Mouse (Mus musculus) neural tube, postnatal 0 days (tissue): ENCODE results near the gene Agtrap. TPM values are rescaled to one million over a fixed set of nuclear protein-coding genes. Genes with fewer than 3 reads are reported as not detected.

Source experiments
- polyA plus RNA-seq: library from polyadenylated mRNA; unstranded; fragments of >200 nt; fragmentation: Nextera tagmentation; extraction: Ambion mirVana; gene quantifications from 2 replicates; pipeline ENCODE4 v1.2.1, GENCODE M21; 2015

Agtrap gene
- 8.4 and 9.7 TPM in 2 replicates for polyA plus RNA-seq

DNA sequence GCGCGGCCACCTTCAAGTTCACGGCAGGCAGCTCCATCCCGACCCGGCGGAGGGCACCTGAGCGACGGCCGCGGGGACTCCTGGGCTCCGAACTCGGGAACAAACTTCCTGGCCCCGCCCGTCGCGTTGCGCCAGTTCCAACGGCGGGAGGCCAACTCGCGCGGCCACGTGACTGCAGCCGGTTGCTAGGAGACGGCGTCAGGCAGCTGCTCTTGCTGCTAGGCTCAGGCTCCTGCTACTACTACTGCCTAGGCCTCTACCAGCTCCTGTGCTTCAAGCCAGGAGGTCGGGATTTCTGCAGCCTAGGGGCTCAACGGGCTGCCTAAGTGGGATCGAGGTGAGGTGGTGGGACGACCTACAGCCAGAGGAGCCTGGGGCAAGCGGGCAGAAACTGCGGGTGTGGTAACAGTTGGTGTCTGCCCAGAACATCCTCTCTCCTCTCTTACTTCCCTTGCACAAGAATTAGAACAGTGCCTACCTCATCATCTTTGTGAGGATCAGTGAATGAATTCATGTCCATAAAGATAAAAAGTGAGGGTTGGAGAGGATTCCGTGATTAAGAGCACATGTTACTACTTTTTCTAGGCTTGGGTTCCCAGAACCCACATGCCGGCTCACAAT is at the start of gene Agtrap:
Agtrap (minus strand) TSS at position 125 of the 621 bp plus-strand sequence.

GRCm38 (mm10) chr4:148130561-148131413 is 43.0 kb upstream of the Agtrap start, which contains the start of gene Draxin:
Draxin (minus strand) TSS chr4:148130698.

DNA sequence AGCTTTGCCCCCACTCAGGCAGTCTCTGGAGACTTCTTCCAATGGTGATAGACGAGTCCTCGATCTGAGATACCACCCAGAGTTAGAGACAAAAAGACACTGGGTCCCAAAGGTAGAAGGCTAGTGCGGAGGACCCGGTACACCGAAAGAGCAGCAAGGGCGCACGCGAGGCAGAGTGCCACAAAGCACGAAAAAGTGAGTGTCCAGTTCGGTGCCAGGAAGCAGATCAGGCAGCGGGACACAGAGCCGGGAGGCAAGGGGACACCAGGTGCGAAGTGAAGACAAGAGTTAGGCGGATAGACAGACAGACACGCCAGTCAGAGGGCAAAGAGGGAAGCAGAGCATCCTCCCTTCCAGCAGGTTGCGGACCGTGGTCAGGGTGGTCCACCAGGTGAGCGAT is 42.3 kb upstream of the Agtrap start, which contains the start of gene Mad2l2:
Mad2l2 (plus strand) TSS at position 252 of the 400 bp plus-strand sequence.

DNA sequence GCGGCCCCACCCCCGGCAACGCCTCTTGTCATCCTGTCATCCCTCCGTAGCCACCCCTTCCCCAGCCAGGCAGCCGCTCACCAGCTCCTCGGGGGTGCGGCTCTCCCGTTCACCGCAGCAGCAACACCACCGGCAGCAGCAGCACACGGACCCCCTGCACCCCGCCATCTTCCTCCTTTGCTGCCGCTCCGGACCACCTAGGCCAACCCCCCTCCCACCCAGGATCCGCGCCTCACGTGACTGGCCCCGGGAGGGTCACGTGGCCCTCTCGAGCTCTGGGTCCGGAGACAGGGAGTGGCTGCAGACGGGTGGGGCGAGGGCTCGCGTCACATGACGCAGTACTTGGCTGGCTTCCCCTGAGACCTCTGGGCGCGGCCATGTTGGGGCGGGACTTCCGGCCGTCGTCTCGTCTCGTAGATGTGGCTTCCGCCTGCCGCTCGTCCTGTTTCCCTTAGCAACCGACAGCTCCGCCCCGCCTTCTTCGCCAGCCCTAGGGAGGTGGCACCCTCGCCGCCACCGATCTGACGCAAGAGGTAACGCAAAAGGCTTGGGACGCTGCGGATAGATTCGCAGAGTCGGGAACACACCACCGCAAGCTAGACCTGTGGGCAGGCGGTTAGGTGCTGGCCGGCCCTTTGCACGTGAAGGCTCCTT is 49.1 kb downstream of the Agtrap start, which contains the start of the genes Clcn6 and Mthfr:
Clcn6 (minus strand) TSS at position 222 of the 654 bp plus-strand sequence.
Mthfr (plus strand) TSS at position 478 of the 654 bp plus-strand sequence.

Other genes starting within 250 kb of the Agtrap start
- 4.8 and 7.8 TPM in 2 replicates for gene Zfp933, start 239.7 kb downstream of the Agtrap start, polyA plus RNA-seq
- 27.0 and 36.2 TPM in 2 replicates for gene Miip, start 219.2 kb downstream of the Agtrap start, polyA plus RNA-seq
- 4.6 and 4.9 TPM in 2 replicates for gene Fv1, start 219.1 kb downstream of the Agtrap start, polyA plus RNA-seq
- 68.9 and 75.8 TPM in 2 replicates for gene Mfn2, start 183.3 kb downstream of the Agtrap start, polyA plus RNA-seq
- 27.5 and 31.0 TPM in 2 replicates for gene Plod1, start 151.3 kb downstream of the Agtrap start, polyA plus RNA-seq
- 13.4 and 16.0 TPM in 2 replicates for gene 2510039O18Rik, start 147.1 kb downstream of the Agtrap start, polyA plus RNA-seq
- gene Nppb, start 102.2 kb downstream of the Agtrap start, polyA plus RNA-seq: 0.40 and 0.83 TPM in 2 replicates
- 2.5 and 3.0 TPM in 2 replicates for gene Nppa, start 87.3 kb downstream of the Agtrap start, polyA plus RNA-seq
- gene Clcn6, start 49.2 kb downstream of the Agtrap start, polyA plus RNA-seq: 21.0 and 23.1 TPM in 2 replicates
- gene Mthfr, start 49.0 kb downstream of the Agtrap start, polyA plus RNA-seq: 13.7 and 14.7 TPM in 2 replicates
- gene Mad2l2, start 42.4 kb upstream of the Agtrap start, polyA plus RNA-seq: 94.3 and 102 TPM in 2 replicates
- gene Draxin, start 42.7 kb upstream of the Agtrap start, polyA plus RNA-seq: 2.4 and 2.9 TPM in 2 replicates
- 24.6 and 26.1 TPM in 2 replicates for gene Fbxo6, start 64.1 kb upstream of the Agtrap start, polyA plus RNA-seq
- gene Fbxo44, start 72.5 kb upstream of the Agtrap start, polyA plus RNA-seq: 105 and 121 TPM in 2 replicates
- gene Fbxo2, start 72.6 kb upstream of the Agtrap start, polyA plus RNA-seq: 64.7 and 72.5 TPM in 2 replicates
- 9.6 and 10.8 TPM in 2 replicates for gene Disp3, start 199.9 kb upstream of the Agtrap start, polyA plus RNA-seq